Mouse (Mus musculus) testis, adult 2 months (tissue): Measurements from ENCODE around the gene Atp1a3.

Experiments used
- CTCF ChIP-seq: fragments of 200-500 bp; IDR thresholded peaks from 2 replicates; pipeline ENCODE4 v1.5.1; 2012; ENCODE audit warnings: low read depth, mild to moderate bottlenecking, inconsistent platforms, low read length, moderate library complexity; ENCODE audit not compliant: control insufficient read depth, insufficient read depth, insufficient replicate concordance
- POLR2A ChIP-seq: fragments of 200-500 bp; IDR thresholded peaks from 2 replicates; pipeline ENCODE4 v1.6.1; 2012; ENCODE audit warnings: low read depth, mild to moderate bottlenecking, inconsistent platforms, low read length, moderate library complexity; ENCODE audit not compliant: control insufficient read depth

DNA sequence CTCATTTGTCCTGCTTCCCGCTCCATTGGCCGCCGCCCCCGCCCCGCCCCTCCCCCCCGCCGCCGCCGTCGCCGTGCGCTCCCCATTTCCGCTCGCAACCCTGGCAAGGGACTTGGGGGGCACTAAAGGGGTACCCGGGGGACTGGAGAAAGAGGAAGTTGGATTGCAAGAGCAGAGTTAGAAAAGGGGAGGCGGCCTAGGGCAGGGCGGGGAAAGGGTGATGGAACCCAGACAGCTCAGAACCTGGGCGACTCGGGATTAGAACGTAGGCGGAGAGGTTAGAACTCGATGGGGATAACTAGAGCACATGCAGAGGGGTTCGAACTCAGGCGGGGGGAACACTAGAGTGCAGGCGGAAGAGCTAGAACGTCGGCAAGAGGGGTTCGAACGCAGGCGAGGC, 51.3 kb downstream of the Atp1a3 start:
- TF ChIP-seq CTCF (no peak), POLR2A (peak; percentile 43; the same call in 1 of the 2 replicates)
